Mouse (Mus musculus) layer of hippocampus, adult 11-12 months (tissue): Measurements from ENCODE around the gene Sqor.

Experiments used
- DNase-seq: peaks from one replicate; pipeline ENCODE4 v3.0.0; 2022; ENCODE audit warnings: low spot score

The Sqor gene

DNA sequence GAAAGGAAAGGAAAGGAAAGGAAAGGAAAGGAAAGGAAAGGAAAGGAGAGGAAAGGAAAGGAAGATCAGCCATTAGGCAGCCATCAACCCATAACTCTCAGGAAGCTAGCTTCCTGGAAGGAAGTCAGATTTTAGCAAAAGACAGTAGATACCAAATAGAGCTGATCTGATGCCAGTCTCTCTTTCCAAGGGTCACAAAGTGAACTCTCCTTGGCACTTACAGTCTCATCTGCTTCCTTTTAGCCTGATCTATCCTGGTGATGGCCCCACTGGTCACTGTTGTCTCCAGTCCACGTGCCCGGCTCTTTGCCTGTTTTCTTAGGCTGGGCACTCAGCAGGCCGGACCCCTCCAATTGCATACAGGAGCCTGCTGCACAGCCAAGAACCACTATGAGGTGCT lies 19.7 kb downstream of the Sqor start:
- DNase-seq, result no peak

- no peak for DNase-seq
These were observed 21.1 kb downstream of the Sqor start for GRCm38 (mm10) chr2:122786167-122786566.

- no peak for DNase-seq
These were observed 24.3 kb downstream of the Sqor start for GRCm38 (mm10) chr2:122789311-122789710.

GRCm38 (mm10) chr2:122789730-122790129 lies 24.7 kb downstream of the Sqor start:
- DNase-seq, result no peak

DNA sequence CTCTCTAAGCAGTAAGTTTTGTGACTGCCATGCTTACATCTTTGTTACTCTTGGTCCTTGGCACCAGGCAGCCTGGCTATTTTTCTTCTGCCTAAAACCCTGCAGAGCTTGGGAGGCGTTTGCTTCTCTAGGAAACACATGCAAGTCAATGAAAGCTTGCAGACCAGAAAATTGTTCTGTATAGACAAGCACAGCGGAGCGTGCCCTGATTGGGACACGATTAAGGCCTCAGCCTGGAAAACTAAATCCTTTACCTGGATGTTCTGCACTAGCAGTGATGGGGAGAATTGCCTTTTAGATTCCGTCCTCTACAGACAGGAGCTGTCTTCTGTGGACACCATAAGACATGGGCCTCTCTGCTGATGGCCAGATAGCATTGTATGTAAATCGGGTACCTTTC lies 39.4 kb downstream of the Sqor start:
- no peak for DNase-seq

DNA sequence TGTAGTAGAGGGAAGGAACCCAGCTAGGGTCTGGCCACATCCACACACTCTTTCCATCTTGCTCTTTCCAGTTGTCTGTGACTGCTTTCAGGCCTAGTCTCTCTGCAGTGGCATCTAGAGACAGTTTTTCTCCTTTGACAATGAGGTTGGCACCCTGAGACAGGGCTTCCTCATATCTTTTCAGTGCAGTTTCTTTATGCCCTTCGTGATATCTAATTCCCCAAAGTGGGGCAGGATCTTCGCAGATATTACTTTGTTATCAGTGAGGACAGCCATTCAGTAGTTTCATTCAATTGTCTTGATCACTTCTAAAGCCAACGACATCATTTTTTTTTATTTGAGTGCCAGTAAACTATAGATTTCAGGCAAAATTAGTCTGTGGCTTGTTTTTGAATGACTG lies 41.0 kb downstream of the Sqor start:
- DNase-seq, result no peak

DNA sequence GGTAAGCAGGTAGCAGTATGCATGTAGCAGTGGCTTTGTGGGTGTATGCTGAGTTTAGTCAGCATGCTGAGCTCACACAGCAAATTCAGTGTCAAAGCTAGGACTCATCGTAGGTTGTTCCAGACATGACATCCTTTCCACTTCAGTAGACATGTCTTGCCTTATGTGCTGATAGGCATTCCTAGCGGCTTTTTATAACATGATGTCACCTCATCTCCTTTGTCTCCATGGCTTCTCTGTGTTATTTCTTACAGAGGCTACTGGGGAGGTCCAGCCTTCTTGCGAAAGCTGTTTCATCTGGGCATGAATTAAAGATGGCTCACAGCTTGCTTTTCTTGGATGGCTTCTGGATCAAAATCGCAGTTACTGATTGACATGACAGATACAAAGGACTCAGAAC lies 44.0 kb downstream of the Sqor start:
- no peak for DNase-seq

DNA sequence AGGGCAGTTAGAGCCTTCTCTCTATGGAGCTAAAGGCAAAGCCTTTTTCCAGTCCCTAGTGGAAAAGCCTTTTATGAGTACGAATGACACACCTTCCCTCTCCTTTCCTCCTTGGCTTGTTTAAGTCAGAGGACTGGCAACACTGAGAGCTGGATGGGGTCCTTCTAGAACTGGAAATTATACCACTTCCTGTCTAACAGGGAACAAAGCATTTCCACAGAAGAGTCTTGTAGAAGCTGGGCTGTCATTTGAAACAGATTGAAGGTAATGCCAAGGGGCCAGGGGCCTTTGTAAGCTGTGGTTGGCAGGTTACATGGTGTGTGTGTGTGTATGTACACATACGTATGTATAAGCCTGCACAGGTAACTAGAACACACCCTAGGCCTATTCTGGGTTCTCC lies 51.9 kb downstream of the Sqor start:
- DNase-seq, result no peak

GRCm38 (mm10) chr2:122821246-122821645 lies 56.2 kb downstream of the Sqor start:
- DNase-seq, result no peak

GRCm38 (mm10) chr2:122825406-122826236 lies 60.6 kb downstream of the Sqor start:
- peak; percentile 57 for DNase-seq

GRCm38 (mm10) chr2:122826302-122826701 lies 61.3 kb downstream of the Sqor start:
- no peak for DNase-seq

DNA sequence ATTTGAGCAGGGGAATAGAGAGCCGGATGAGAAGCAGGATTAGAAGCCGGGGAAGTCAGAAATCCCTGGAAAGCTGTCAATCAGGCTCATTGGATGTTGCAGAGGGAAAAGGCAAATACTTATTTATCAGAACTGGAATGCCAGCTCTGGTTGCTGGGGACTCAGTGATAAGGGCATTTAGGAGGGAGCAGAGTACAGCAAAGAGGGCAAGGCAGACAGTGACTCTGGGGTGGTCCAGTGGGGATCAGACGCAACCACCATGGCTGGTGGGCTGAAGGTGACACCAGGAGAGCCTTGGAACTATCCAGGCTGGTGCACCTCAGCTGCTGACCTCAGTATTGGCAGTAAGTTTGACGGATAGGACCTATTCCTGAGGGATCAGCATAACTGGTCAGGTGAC lies 89.6 kb downstream of the Sqor start:
- no peak for DNase-seq

DNA sequence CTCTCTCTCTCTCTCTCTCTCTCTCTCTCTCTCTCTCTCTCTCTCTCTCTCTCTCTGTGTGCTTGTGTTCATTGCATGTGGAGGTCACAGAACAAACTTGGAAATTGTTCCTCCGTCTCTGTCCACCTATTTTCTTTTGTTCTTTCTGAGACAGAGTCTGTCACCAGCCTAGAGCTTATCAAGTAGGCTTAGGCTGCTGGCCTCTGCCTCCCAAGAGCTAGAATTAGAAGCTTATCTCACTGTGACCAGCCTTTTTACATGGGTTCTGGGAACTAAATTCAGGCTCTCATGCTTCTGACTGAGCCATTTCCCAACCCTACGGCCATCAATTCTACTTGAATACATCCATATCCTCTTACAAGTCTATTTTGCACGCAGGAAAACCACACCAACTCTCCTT lies 90.3 kb downstream of the Sqor start:
- DNase-seq, result no peak
